Mouse (Mus musculus) stomach, embryonic 14.5 days (tissue): Measurements from ENCODE around the gene Tmub2. TPM values are rescaled to one million over a fixed set of nuclear protein-coding genes. Genes with fewer than 3 reads are reported as not detected.

Experiments used
- ATAC-seq: fragments of 200-750 bp; cut with Nextera tagmentation; 2 replicates; pipeline ENCODE4 v1.8.0; 2017; ENCODE audit warnings: low read depth, moderate TSS enrichment; ENCODE audit not compliant: insufficient number of reproducible peaks, insufficient read depth, low FRiP score
- H3K27ac ChIP-seq: fragments of 300-500 bp; sonication (generic); 2 replicates; pipeline ENCODE4 v1.5.1; 2014; ENCODE audit warnings: mild to moderate bottlenecking, low read length, moderate library complexity, mixed read lengths
- H3K27me3 ChIP-seq: fragments of 300-500 bp; sonication (generic); 2 replicates; pipeline ENCODE4 v1.6.1; 2014; ENCODE audit warnings: low read length, control low read depth, mixed read lengths; ENCODE audit not compliant: control insufficient read depth, insufficient read depth
- H3K36me3 ChIP-seq: fragments of 300-500 bp; sonication (generic); 2 replicates; pipeline ENCODE4 v1.6.1; 2014; ENCODE audit warnings: mild to moderate bottlenecking, control low read depth, low read length, moderate library complexity, mixed read lengths; ENCODE audit not compliant: control insufficient read depth, insufficient read depth
- H3K4me1 ChIP-seq: fragments of 300-500 bp; sonication (generic); 2 replicates; pipeline ENCODE4 v1.6.1; 2014; ENCODE audit warnings: low read length, control low read depth, mixed read lengths; ENCODE audit not compliant: control insufficient read depth, insufficient read depth
- H3K4me2 ChIP-seq: fragments of 300-500 bp; sonication (generic); replicated peaks from 2 replicates; pipeline ENCODE4 v1.6.1; 2014; ENCODE audit warnings: low read depth, low read length, control low read depth
- H3K4me3 ChIP-seq: fragments of 300-500 bp; sonication (generic); 2 replicates; pipeline ENCODE4 v1.5.1; 2014; ENCODE audit warnings: low read depth, low read length, control low read depth
- H3K9ac ChIP-seq: fragments of 300-500 bp; sonication (generic); replicated peaks from 2 replicates; pipeline ENCODE4 v1.6.1; 2014; ENCODE audit warnings: low read depth, mild to moderate bottlenecking, control low read depth, low read length, moderate library complexity, mixed read lengths
- H3K9me3 ChIP-seq: fragments of 300-500 bp; sonication (generic); 2 replicates; pipeline ENCODE4 v1.6.1; 2016; ENCODE audit warnings: low read depth, low read length, control low read depth; ENCODE audit not compliant: control insufficient read depth
- WGBS: fragments of 180-500 bp; shearing (Covaris S2); extraction: QIAGEN DNeasy Blood & Tissue Kit; methylation state at CpG from one replicate; pipeline ENCODE4 v1.1.7; 2014; 5-methylcytosine and 5-hydroxymethylcytosine counted together
- polyA plus RNA-seq: library from polyadenylated mRNA; unstranded; fragments of >200 nt; fragmentation: Nextera tagmentation; extraction: Ambion mirVana; gene quantifications from 2 replicates; pipeline ENCODE4 v1.2.1, GENCODE M21; 2014

The Tmub2 gene
- polyA plus RNA-seq, 1 experiment from 2014 or later = 53.0 TPM

GRCm38 (mm10) chr11:102320686-102321005, 35.9 kb downstream of the Tmub2 start:
- ATAC-seq = no peak
- H3K27ac ChIP-seq = peak overlapping the region; percentile 99
- WGBS = 15% methylated on average over 10 of the region's 10 CpGs
- peak overlapping the region; percentile 97 for H3K4me3 ChIP-seq
- no peaks in the 10 kb centered on the region for H3K9me3 ChIP-seq
- H3K9ac ChIP-seq = peak overlapping the region; percentile 99; the same call in 1 of the 2 replicates
- H3K27me3 ChIP-seq = no peaks in the 10 kb centered on the region
- H3K4me2 ChIP-seq = peak overlapping the region; percentile 94
- no peaks in the 10 kb centered on the region for H3K36me3 ChIP-seq
- H3K4me1 ChIP-seq = peaks cover 15% of the 10 kb centered on the region; the same call in 1 of the 2 replicates

- Histone ChIP-seq H3K27ac (no peak overlapping the region), H3K27me3 (no peaks in the 10 kb centered on the region), H3K36me3 (no peaks in the 10 kb centered on the region), H3K9ac (no peak overlapping the region), H3K9me3 (no peaks in the 10 kb centered on the region), H3K4me3 (no peak overlapping the region), H3K4me1 (peaks cover 8% of the 10 kb centered on the region; the same call in 1 of the 2 replicates), H3K4me2 (no peak overlapping the region)
- ATAC-seq = no peak
- WGBS = 73% methylated on average over 6 of the region's 6 CpGs
These were observed 37.2 kb downstream of the Tmub2 start for GRCm38 (mm10) chr11:102321931-102322330.

- 78% methylated on average over 1 of the region's 1 CpGs for WGBS
- ATAC-seq = no peak
- no peaks in the 10 kb centered on the region for H3K36me3 ChIP-seq
These were observed 38.8 kb downstream of the Tmub2 start for GRCm38 (mm10) chr11:102323516-102323915.

GRCm38 (mm10) chr11:102327250-102327649, 42.5 kb downstream of the Tmub2 start:
- no peak overlapping the region for H3K9ac ChIP-seq
- H3K27me3 ChIP-seq = no peaks in the 10 kb centered on the region
- H3K4me1 ChIP-seq = no peaks in the 10 kb centered on the region
- no peaks in the 10 kb centered on the region for H3K9me3 ChIP-seq
- H3K36me3 ChIP-seq = no peaks in the 10 kb centered on the region
- ATAC-seq = no peak
- H3K4me2 ChIP-seq = no peak overlapping the region
- 69% methylated on average over 5 of the region's 5 CpGs for WGBS
- H3K4me3 ChIP-seq = no peak overlapping the region
- H3K27ac ChIP-seq = no peak overlapping the region

More at GRCm38 (mm10) chr11:102323516-102323915, 38.8 kb downstream of the Tmub2 start:
- Histone ChIP-seq H3K27me3 (no peaks in the 10 kb centered on the region), H3K4me3 (no peak overlapping the region), H3K4me2 (no peak overlapping the region), H3K9ac (no peak overlapping the region), H3K9me3 (no peaks in the 10 kb centered on the region), H3K27ac (no peak overlapping the region), H3K4me1 (peaks cover 8% of the 10 kb centered on the region; the same call in 1 of the 2 replicates)

GRCm38 (mm10) chr11:102327839-102328238, 43.1 kb downstream of the Tmub2 start:
- ATAC-seq = no peak
- no peak overlapping the region for H3K9ac ChIP-seq
- 74% methylated on average over 7 of the region's 7 CpGs for WGBS
- no peak overlapping the region for H3K4me2 ChIP-seq
- H3K4me1 ChIP-seq = no peaks in the 10 kb centered on the region
- H3K9me3 ChIP-seq = no peaks in the 10 kb centered on the region
- H3K4me3 ChIP-seq = no peak overlapping the region
- H3K36me3 ChIP-seq = no peaks in the 10 kb centered on the region
- H3K27me3 ChIP-seq = no peaks in the 10 kb centered on the region
- H3K27ac ChIP-seq = no peak overlapping the region

GRCm38 (mm10) chr11:102329518-102329917, 44.8 kb downstream of the Tmub2 start:
- no peaks in the 10 kb centered on the region for H3K27me3 ChIP-seq
- H3K9me3 ChIP-seq = no peaks in the 10 kb centered on the region
- ATAC-seq = no peak
- no peak overlapping the region for H3K9ac ChIP-seq
- H3K4me2 ChIP-seq = no peak overlapping the region
- H3K36me3 ChIP-seq = no peaks in the 10 kb centered on the region
- H3K4me1 ChIP-seq = no peaks in the 10 kb centered on the region
- no peak overlapping the region for H3K27ac ChIP-seq
- H3K4me3 ChIP-seq = no peak overlapping the region

- ATAC-seq = no peak
- no peaks in the 10 kb centered on the region for H3K27me3 ChIP-seq
- 79% methylated on average over 3 of the region's 3 CpGs for WGBS
These were observed 45.3 kb downstream of the Tmub2 start for GRCm38 (mm10) chr11:102330039-102330438.

GRCm38 (mm10) chr11:102331806-102332205, 47.1 kb downstream of the Tmub2 start:
- H3K9ac ChIP-seq = no peak overlapping the region
- WGBS = 47% methylated on average over 4 of the region's 4 CpGs
- H3K9me3 ChIP-seq = no peaks in the 10 kb centered on the region
- no peak overlapping the region for H3K27ac ChIP-seq
- no peak overlapping the region for H3K4me2 ChIP-seq
- no peaks in the 10 kb centered on the region for H3K4me1 ChIP-seq
- no peaks in the 10 kb centered on the region for H3K27me3 ChIP-seq
- ATAC-seq = no peak
- H3K36me3 ChIP-seq = no peaks in the 10 kb centered on the region
- no peak overlapping the region for H3K4me3 ChIP-seq

More at GRCm38 (mm10) chr11:102330039-102330438, 45.3 kb downstream of the Tmub2 start:
- no peaks in the 10 kb centered on the region for H3K36me3 ChIP-seq
- H3K4me3 ChIP-seq = no peak overlapping the region
- H3K9me3 ChIP-seq = no peaks in the 10 kb centered on the region
- H3K27ac ChIP-seq = no peak overlapping the region
- H3K4me1 ChIP-seq = no peaks in the 10 kb centered on the region
- H3K4me2 ChIP-seq = no peak overlapping the region
- H3K9ac ChIP-seq = no peak overlapping the region

- no peak overlapping the region for H3K27ac ChIP-seq
- H3K36me3 ChIP-seq = no peaks in the 10 kb centered on the region
- no peak for ATAC-seq
These were observed 48.3 kb downstream of the Tmub2 start for GRCm38 (mm10) chr11:102333061-102333460.

More at GRCm38 (mm10) chr11:102333061-102333460, 48.3 kb downstream of the Tmub2 start:
- H3K9ac ChIP-seq = no peak overlapping the region
- no peaks in the 10 kb centered on the region for H3K4me1 ChIP-seq
- H3K27me3 ChIP-seq = no peaks in the 10 kb centered on the region
- H3K4me3 ChIP-seq = no peak overlapping the region
- H3K9me3 ChIP-seq = no peaks in the 10 kb centered on the region
- H3K4me2 ChIP-seq = no peak overlapping the region
